In the genomic region with DNA sequence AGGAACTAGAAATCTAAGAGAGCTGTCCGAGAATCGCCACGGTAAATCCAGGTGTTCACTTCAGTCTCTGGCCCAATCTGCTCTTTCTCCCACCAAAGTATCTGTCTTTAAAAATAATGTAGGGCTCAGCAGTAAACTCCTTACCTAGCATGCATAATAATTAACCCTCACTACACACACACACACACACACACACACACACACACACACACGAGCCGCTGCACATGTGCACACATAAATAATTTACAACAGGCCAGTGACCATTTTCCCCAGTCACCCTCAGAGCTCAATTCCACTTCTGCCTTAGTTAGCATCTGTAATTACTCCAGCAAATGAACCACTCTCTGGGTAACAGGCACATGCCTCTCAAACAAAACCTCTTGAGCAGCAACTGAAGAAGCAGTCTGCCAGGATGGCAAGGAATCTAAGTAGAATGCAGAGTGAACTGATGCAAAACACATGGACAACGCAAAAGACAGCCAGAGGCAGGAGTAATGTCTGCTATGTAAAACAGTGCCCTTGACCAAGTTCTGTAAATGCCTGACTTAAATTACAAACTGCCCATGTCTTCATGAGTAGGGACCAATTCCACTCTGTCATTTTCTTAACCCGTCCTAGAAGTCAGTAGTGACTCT, we compare ENCODE assay signal across 7 mouse cellular contexts. TPM values are rescaled to one million over a fixed set of nuclear protein-coding genes. Genes with fewer than 3 reads are reported as not detected.
DNase-seq lines count a peak whose midpoint lies in the region; ATAC-seq and TF ChIP-seq lines count a peak whose summit lies in the region.

No protein-coding gene starts in this region.

- WGBS in hindbrain, embryonic 15.5 days, result 84% methylated on average over 7 of the region's 7 CpGs
- 56% methylated on average over 7 of the region's 7 CpGs for WGBS in liver, embryonic 14.5 days (ENCODE audit: insufficient replicate concordance)

- peak; percentile 64 for DNase-seq in MN1 (ENCODE audit: low spot score)
- DNase-seq in liver, embryonic 14.5 days (ENCODE audit: low read depth in 3 of 3, low spot score in 3 of 3), result no peak
- DNase-seq in c-Kit-positive CD71-positive TER-119-positive erythroid progenitor cells, embryonic 14.5 days (ENCODE audit: low spot score), result no peak
- DNase-seq in frontal cortex, postnatal 36 days (ENCODE audit: low spot score in 2 of 2), result no peak
- no peak for DNase-seq in lung, postnatal 10 days

- H3K27me3 ChIP-seq in E14TG2a.4 (ENCODE audit: insufficient read depth, low read length), result no peaks in the 10 kb centered on the region
- H3K27me3 ChIP-seq in hindbrain, embryonic 15.5 days, result no peaks in the 10 kb centered on the region
- no peaks in the 10 kb centered on the region for H3K27me3 ChIP-seq in liver, embryonic 14.5 days (ENCODE audit: control insufficient read depth, insufficient read depth, low read length)

- H3K9ac ChIP-seq in hindbrain, embryonic 15.5 days, result no peak overlapping the region
- peak overlapping the region; percentile 76 for H3K9ac ChIP-seq in liver, embryonic 14.5 days (replicated peaks)

- no peaks in the 10 kb centered on the region for H3K36me3 ChIP-seq in E14TG2a.4 (ENCODE audit: insufficient read depth, low read length)
- no peaks in the 10 kb centered on the region for H3K36me3 ChIP-seq in hindbrain, embryonic 15.5 days
- no peaks in the 10 kb centered on the region; the same call in 1 of the 2 replicates for H3K36me3 ChIP-seq in liver, embryonic 14.5 days (replicated peaks; ENCODE audit: control insufficient read depth, insufficient read depth, low read depth)

- TF ChIP-seq EP300 in liver, embryonic 14.5 days (IDR thresholded peaks at IDR 0.05; ENCODE audit: low read depth), result no peak

- peaks cover 33% of the 10 kb centered on the region for H3K4me1 ChIP-seq in E14TG2a.4 (replicated peaks; ENCODE audit: low read depth, low read length)
- H3K4me1 ChIP-seq in hindbrain, embryonic 15.5 days (replicated peaks), result peaks cover 22% of the 10 kb centered on the region
- H3K4me1 ChIP-seq in liver, embryonic 14.5 days (replicated peaks; ENCODE audit: control insufficient read depth in 2 of 2, insufficient read depth in 2 of 2, low read length in 1 of 2), result peaks cover 14 to 18% of the 10 kb centered on the region in 2 experiments

- no peak for ATAC-seq in hindbrain, embryonic 15.5 days (ENCODE audit: low FRiP score, low read depth)
- ATAC-seq in liver, embryonic 14.5 days (ENCODE audit: insufficient read depth), result no peak

- H3K4me3 ChIP-seq in E14TG2a.4 (replicated peaks; ENCODE audit: low read length), result peak overlapping the region; percentile 83
- peak overlapping the region; percentile 77 for H3K4me3 ChIP-seq in hindbrain, embryonic 15.5 days
- H3K4me3 ChIP-seq in liver, embryonic 14.5 days (ENCODE audit: insufficient read depth in 1 of 2, low read depth in 2 of 2, low read length in 2 of 2), result peak overlapping the region; percentile 67 to 76

- peak overlapping the region; percentile 80 for H3K4me2 ChIP-seq in hindbrain, embryonic 15.5 days
- peak overlapping the region; percentile 78 for H3K4me2 ChIP-seq in liver, embryonic 14.5 days (ENCODE audit: low read depth)

- H3K9me3 ChIP-seq in E14TG2a.4 (ENCODE audit: low read length), result no peaks in the 10 kb centered on the region
- H3K9me3 ChIP-seq in hindbrain, embryonic 15.5 days, result no peaks in the 10 kb centered on the region
- no peaks in the 10 kb centered on the region for H3K9me3 ChIP-seq in liver, embryonic 14.5 days (ENCODE audit: control insufficient read depth, low read length)

- TF ChIP-seq CTCF in E14TG2a.4 (conservative IDR thresholded peaks at IDR 0.05; ENCODE audit: low read length), result no peak
- no peak for TF ChIP-seq CTCF in liver, embryonic 14.5 days (IDR thresholded peaks at IDR 0.05; ENCODE audit: low read depth)

- H3K27ac ChIP-seq in hindbrain, embryonic 15.5 days (replicated peaks), result no peak overlapping the region
- no peak overlapping the region for H3K27ac ChIP-seq in liver, embryonic 14.5 days

RNA-seq across cellular contexts. Expression of a gene that starts 1.3 kb away (rescaled TPM):
- polyA plus RNA-seq in hindbrain, embryonic 15.5 days (2015; fragmentation: Nextera tagmentation; extraction: Ambion mirVana), result 64.2 and 65.0 TPM in 2 replicates
- 10.5 and 17.4 TPM in 2 replicates for polyA plus RNA-seq in liver, embryonic 14.5 days (2012; rRNA removed)
- 25.6 and 31.6 TPM in 2 replicates for polyA plus RNA-seq in liver, embryonic 14.5 days (2014; fragmentation: Nextera tagmentation; extraction: Ambion mirVana)

RNA-seq across cellular contexts. Expression of a gene that starts 11.7 kb away (rescaled TPM):
- not detected in 2 replicates for polyA plus RNA-seq in hindbrain, embryonic 15.5 days (2015; fragmentation: Nextera tagmentation; extraction: Ambion mirVana)
- polyA plus RNA-seq in liver, embryonic 14.5 days (2012; rRNA removed), result not detected in 2 replicates
- polyA plus RNA-seq in liver, embryonic 14.5 days (2014; fragmentation: Nextera tagmentation; extraction: Ambion mirVana), result not detected in 2 replicates

RNA-seq across cellular contexts. Expression of a gene that starts 16.3 kb away (rescaled TPM):
- 1.8 and 2.8 TPM in 2 replicates for polyA plus RNA-seq in hindbrain, embryonic 15.5 days (2015; fragmentation: Nextera tagmentation; extraction: Ambion mirVana)
- polyA plus RNA-seq in liver, embryonic 14.5 days (2012; rRNA removed), result 0.02 and 0.09 TPM in 2 replicates
- polyA plus RNA-seq in liver, embryonic 14.5 days (2014; fragmentation: Nextera tagmentation; extraction: Ambion mirVana), result not detected in 2 replicates

RNA-seq across cellular contexts. Expression of a gene that starts 27.4 kb away (rescaled TPM):
- polyA plus RNA-seq in hindbrain, embryonic 15.5 days (2015; fragmentation: Nextera tagmentation; extraction: Ambion mirVana), result 13.6 and 16.9 TPM in 2 replicates
- 6.0 and 9.8 TPM in 2 replicates for polyA plus RNA-seq in liver, embryonic 14.5 days (2012; rRNA removed)
- polyA plus RNA-seq in liver, embryonic 14.5 days (2014; fragmentation: Nextera tagmentation; extraction: Ambion mirVana), result 7.4 and 9.3 TPM in 2 replicates
